Mouse (Mus musculus): ENCODE data around the gene Fkrp. TPM values are rescaled to one million over a fixed set of nuclear protein-coding genes. Genes with fewer than 3 reads are reported as not detected.

Fkrp gene
- polyA plus RNA-seq, 1 experiment from 2014 or later, result 28.3 TPM

Other genes starting within 250 kb of the Fkrp start
- gene Arhgap35, start 201.7 kb downstream of the Fkrp start, polyA plus RNA-seq (2016; fragmentation: Nextera tagmentation; extraction: Ambion mirVana), result 25.4 and 31.0 TPM in 2 replicates
- gene Ceacam15, start 141.0 kb downstream of the Fkrp start, polyA plus RNA-seq (2016; fragmentation: Nextera tagmentation; extraction: Ambion mirVana), result 0.10 TPM in 1 of 2 replicates, not detected in the other
- gene Ceacam9, start 94.8 kb downstream of the Fkrp start, polyA plus RNA-seq (2016; fragmentation: Nextera tagmentation; extraction: Ambion mirVana), result not detected in 2 replicates
- gene Ap2s1, start 78.3 kb downstream of the Fkrp start, polyA plus RNA-seq (2016; fragmentation: Nextera tagmentation; extraction: Ambion mirVana), result 278 and 281 TPM in 2 replicates
- gene Slc1a5, start 35.4 kb downstream of the Fkrp start, polyA plus RNA-seq (2016; fragmentation: Nextera tagmentation; extraction: Ambion mirVana), result 40.1 and 40.4 TPM in 2 replicates
- 108 and 137 TPM in 2 replicates for gene Strn4, start 843 bp downstream of the Fkrp start, polyA plus RNA-seq (2016; fragmentation: Nextera tagmentation; extraction: Ambion mirVana)
- 11.1 and 11.8 TPM in 2 replicates for gene Prkd2, start 26.2 kb upstream of the Fkrp start, polyA plus RNA-seq (2016; fragmentation: Nextera tagmentation; extraction: Ambion mirVana)
- 1.9 and 2.2 TPM in 2 replicates for gene Dact3, start 58.6 kb upstream of the Fkrp start, polyA plus RNA-seq (2016; fragmentation: Nextera tagmentation; extraction: Ambion mirVana)
- 5.4 and 8.5 TPM in 2 replicates for gene Gng8, start 75.1 kb upstream of the Fkrp start, polyA plus RNA-seq (2016; fragmentation: Nextera tagmentation; extraction: Ambion mirVana)
- gene Ptgir, start 89.8 kb upstream of the Fkrp start, polyA plus RNA-seq (2016; fragmentation: Nextera tagmentation; extraction: Ambion mirVana), result 0.17 and 0.56 TPM in 2 replicates
- 174 and 180 TPM in 2 replicates for gene Calm3, start 107.4 kb upstream of the Fkrp start, polyA plus RNA-seq (2016; fragmentation: Nextera tagmentation; extraction: Ambion mirVana)
- 4.1 and 11.7 TPM in 2 replicates for gene Pnmal2, start 128.0 kb upstream of the Fkrp start, polyA plus RNA-seq (2016; fragmentation: Nextera tagmentation; extraction: Ambion mirVana)
- gene Pnmal1, start 142.9 kb upstream of the Fkrp start, polyA plus RNA-seq (2016; fragmentation: Nextera tagmentation; extraction: Ambion mirVana), result 9.8 and 17.4 TPM in 2 replicates
- gene Gm42372, start 166.4 kb upstream of the Fkrp start, polyA plus RNA-seq (2016; fragmentation: Nextera tagmentation; extraction: Ambion mirVana), result 1.3 TPM in 2 replicates
- 8.7 and 9.0 TPM in 2 replicates for gene Ccdc8, start 176.0 kb upstream of the Fkrp start, polyA plus RNA-seq (2016; fragmentation: Nextera tagmentation; extraction: Ambion mirVana)
- 135 and 142 TPM in 2 replicates for gene Ppp5c, start 211.2 kb upstream of the Fkrp start, polyA plus RNA-seq (2016; fragmentation: Nextera tagmentation; extraction: Ambion mirVana)
- 4.3 and 5.1 TPM in 2 replicates for gene Hif3a, start 245.7 kb upstream of the Fkrp start, polyA plus RNA-seq (2016; fragmentation: Nextera tagmentation; extraction: Ambion mirVana)